Mouse (Mus musculus): ENCODE measurements around the gene Mrpl44.

Mrpl44 gene

DNA sequence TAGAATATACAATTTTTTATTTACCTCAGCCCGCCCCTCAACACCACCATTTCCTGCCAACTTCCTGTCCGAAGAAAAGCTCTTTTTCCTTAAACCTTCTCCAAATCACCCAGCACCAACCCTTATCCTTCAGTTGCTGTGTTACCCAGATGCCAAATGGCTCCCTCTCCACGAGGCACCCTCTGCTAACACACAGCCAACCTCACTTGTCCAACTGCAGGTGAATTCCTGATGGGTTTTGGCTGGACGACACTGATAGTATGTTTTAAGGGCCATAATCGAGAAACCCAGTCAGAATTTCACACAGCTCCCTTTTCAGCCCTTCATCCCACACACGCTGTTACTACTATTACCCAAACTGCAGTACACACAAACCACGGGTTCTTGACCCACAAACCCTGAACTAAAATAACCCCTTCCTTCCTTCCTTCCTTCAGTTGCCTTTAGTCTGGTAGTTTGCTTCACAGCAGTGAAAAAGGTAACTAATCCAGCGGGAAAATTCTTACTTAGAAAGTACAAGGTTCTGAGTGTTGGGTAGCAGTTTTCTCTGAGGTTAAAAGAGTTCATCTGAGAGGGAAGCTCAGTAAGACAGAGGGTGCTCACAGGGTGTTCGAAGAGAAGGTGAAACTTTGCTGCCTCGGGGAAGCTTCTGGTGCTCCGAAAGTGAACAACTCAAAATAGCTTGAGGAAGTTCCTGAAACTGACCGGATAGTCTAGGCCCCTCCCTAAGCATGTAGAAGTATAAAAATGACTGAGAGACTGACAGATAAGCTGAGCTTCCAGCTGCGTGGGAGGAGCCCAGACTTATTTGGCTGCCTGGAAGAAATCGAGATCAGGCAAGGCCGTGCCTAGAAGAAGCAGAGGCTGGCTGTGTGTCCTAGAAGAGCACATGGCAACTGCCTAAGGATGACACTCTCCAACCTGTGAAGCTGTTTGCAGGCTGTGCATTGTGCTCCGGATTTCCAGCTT is 13.3 kb upstream of the Mrpl44 start:
- DNase-seq (ENCODE audit: low spot score) = no peak

DNA sequence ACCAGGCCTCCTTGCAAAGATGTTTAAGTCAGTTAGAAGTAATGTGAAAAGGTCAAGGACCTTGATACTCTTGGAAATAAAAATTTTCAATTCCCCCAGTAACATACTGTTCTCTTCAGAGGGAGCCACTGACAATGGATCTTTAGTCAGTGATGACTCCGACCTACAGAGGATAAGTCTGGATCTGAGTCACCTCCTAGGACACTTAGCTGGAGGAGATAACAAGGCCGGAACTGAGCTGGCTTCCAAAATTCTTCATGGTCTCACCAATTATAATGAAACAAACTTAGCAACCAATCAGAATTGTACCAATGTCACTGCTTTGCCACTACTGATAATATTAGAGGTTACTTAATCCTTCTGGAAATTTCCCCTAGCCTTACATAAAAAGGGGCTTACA is 11.8 kb upstream of the Mrpl44 start:
- no peak for DNase-seq (ENCODE audit: low spot score)

DNA sequence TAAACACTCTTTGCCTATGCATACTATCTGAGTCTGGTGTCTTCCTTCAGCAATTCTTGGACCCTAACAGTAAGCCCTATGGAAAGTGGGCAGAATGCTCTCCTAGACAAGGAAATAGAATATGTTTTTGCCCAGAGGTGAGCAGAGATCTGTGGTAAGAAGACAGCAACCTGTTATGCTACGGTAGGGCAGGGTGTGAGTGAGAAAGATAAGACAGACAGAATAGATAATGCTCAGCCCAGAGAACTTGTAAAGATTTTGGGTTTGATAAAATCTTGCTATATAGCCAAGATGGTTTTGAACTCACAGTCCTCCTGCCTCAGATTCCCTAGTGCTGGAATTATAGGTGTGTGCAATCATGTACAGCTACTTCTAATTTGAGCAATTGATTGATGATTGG is 11.3 kb upstream of the Mrpl44 start:
- no peak for DNase-seq (ENCODE audit: low spot score)

DNA sequence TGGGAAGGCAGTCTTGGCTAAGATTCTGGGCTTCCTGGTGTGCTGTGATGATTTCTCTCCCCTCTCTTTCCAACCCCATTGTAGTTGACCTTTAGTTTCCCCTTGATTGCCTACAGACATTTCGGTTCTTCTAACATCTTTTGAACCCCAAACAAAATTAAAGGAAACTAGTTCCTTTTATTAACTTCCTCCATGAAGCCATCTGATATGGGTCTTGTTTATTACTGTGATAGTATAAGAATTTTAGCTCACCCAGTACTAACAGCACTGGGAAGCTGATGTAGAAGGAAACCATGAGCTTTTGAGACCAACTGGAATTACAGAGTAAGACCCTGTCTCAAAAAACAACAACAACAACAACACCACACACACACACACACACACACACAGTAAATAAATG is 7.6 kb upstream of the Mrpl44 start:
- no peak for DNase-seq (ENCODE audit: low spot score)

DNA sequence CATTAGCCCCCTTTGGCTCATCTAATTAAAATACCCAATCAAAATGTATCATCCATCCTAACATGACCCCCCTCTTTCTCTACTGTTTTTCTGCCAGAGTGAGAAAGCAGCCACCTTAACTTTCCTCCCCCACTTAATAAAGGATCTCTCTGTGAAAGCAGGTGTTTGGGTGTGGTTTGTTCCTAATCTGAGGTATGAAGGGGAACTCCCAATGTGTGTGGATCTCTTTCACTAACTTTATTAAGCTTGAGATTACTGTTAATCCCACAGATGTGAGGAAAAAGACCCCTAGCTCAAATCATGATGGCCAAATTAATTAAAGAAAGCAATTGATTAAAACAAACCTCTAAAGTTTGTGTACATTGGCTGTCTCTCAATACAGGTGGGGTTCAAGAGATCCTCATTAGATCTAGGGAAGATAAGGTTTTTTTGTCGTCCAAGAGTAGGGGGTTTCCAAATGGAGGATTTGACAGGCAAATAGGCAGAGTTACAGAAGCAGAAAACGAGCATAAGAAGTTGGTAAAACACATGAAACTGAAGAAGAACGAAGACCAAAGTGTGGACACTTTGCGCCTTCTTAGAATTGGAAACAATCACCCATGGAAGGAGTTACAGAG is 1.5 kb upstream of the Mrpl44 start:
- no peak for DNase-seq (ENCODE audit: low spot score)

DNA sequence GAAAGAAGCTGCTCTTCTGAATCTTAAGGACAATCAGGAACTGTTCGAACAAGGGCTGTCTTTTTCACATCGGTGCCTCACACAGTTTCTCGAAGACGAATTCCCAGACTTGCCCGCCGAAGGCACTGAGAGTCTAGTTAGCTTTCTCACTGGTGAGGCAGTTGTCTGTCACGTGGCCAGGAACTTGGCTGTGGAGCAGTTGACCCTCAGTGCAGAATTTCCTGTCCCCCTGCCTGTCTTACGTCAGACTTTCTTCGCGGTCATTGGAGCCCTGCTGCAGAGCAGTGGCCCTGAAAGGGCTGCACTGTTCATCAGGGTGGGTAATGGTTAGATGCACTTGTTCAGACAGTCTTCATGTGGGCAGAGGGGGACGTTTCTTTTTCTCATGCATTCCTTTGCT is 2.2 kb downstream of the Mrpl44 start:
- no peak for DNase-seq (ENCODE audit: low spot score)

DNA sequence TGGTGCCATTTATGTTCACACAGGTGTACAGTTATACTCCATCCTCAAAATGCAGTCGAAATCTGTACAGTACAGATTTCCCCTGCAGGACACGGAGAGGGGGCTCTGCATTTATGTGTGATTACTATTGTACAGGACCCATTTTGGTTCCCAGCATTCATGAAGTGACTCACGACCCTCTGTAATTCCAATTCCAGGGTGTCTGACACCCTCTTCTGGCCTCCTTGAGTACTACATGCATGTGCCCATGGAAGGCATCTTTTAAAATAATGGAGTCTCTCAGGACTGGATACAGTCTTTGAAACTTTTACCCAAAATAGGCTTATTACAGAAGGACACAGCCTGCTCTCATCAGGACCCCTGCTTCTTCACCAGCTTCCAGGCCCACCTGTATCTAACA is 6.6 kb downstream of the Mrpl44 start:
- no peak for DNase-seq (ENCODE audit: low spot score)

DNA sequence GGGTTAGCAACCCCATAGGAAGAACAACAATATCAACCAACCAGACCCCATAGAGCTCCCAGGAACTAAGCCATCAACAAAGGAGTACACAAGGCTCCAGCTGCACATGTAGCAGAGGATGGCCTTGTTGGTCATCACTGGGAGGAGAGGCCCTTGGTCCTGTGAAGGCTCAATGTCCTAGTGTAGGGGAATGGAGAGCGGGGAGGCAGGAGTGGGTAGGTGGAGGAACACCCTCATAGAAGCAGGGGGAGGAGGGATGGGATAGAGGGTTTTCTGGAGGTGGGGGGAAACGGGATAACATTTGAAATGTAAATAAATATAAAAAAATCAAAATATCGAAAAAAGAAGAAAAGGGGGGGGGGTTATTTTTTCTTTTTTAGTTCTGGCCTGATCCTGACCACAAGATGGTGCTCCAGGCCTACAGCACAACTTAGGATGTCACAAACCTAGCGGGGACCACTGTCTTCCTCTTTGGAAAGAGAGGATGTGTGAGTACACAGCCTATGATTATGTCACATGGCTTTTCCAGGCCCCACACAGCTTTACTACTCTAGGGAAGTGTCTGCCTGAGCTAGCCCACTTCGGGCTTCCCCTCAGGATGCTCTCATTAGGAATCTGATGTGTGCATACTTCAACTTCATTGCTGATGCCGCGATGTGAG is 10.6 kb downstream of the Mrpl44 start:
- DNase-seq (ENCODE audit: low spot score) = no peak

DNA sequence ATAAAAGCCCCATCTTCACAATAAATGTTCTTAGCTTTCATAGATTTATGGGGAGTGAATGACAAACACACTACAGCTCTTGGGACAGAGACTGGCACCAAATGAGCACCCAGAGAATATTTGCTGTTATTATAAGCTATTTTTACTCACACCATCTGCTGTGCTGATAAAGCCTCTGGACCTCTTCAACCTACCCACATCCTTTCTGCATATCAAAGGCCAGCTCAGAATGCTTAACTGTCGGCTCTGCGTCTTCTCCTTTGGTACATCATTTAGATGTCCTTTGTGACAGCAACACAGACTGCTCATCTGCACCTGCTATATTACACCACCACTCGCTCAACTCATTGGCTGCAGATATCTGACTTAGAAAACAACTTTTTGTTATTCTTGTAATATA is 21.3 kb downstream of the Mrpl44 start:
- DNase-seq (ENCODE audit: low spot score) = no peak

DNA sequence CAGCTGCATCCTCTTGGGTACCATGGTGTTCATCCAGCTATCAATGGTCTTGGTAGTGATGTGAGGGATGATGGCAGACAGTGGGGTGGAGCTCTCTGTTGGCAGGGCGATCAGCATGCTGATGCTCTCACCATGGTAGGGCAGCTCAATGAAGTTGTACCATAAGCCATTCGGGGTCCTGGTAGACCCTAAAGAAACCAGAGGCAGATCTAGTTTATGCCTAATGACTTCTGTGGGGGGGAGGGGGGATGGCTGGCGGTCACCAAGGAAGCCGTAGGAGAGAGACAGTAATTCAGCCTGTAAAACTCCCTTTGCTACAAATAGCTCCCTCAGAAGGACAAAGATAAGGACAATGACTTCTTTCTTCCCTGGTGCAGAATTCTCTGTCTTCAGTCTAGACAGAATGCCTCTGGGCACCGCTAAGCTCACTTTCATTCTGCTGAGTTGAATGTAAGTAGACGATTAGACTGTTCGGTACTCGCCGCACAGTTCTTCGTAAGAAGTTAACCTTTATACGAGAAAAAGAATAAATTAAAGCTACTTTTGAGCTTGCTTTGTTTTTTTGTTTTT is 27.1 kb downstream of the Mrpl44 start:
- DNase-seq (ENCODE audit: low spot score) = no peak

DNA sequence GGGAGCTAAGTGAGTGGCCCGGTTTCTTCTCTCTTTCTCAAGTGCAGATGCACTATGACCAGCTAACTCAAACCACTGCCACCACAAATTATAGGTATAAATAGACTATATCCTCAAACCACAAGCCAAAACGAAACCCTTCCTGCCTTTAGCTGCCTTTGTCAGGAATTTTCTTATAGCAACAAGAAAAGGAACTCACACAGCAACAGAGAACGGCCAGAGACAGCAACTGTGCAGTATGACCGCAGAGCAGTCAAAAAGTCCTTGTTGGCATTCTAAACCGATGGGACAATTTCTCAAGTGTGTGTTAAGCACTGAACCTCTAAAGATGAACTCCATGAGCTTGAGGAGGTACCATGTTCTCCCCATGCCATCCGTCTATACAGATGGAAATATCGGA is 27.8 kb downstream of the Mrpl44 start:
- no peak for DNase-seq (ENCODE audit: low spot score)

DNA sequence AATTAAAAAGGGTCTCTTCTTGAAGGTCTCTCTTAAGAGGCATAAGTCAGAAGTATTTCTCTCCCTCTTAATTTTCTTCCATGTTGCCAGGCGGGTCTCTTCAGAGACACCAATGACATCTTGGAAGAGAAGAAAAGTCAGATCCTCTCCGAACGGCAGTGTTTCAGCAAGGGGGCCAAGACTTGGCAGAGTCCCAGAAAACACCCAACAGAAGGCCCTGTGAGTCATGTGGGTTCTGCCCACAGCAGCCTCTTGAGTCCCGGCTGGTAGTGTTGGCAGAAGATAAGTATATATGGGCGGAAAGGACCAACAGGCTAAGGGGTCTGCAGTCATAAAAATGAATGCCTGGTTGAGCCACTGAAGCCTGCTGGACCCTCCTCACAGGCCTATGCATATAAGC is 31.0 kb downstream of the Mrpl44 start:
- DNase-seq (ENCODE audit: low spot score) = no peak

DNA sequence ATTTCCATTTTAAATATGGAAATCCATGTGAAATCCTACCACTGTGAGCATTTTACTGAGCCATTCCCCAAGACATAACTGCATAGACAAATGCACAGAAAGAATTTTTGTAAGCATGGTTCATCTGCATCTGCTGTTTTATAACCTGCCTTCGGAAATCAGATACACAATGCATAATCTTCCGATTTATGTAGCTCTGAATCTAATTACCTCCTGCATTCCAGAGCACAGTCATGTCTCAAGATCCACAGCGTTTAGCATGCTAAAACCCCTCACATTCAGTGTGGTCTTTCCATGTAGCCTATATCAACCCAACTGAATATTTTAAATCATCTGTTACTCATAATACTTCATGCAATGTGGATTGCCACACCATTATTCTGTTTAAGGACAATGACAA is 33.6 kb downstream of the Mrpl44 start:
- no peak for DNase-seq (ENCODE audit: low spot score)

DNA sequence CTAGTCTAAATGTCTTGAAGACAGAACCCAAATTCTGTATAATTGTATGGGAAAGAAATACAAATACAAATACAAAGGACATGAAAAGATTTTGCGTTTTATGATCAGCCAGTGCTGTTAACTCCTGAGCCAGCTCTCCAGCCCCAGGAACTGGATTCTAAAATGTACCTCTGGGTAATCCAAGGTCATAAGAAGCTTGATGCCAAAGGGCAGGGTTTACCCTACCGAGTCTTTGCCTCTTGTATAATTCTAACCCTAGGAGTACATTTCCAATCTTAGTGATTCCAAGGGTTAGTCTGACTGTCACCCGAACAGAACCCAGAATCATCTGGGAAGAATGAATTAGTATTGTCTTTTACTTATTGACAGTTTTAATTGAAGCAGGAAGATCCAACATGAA is 39.6 kb downstream of the Mrpl44 start:
- DNase-seq (ENCODE audit: low spot score) = no peak

DNA sequence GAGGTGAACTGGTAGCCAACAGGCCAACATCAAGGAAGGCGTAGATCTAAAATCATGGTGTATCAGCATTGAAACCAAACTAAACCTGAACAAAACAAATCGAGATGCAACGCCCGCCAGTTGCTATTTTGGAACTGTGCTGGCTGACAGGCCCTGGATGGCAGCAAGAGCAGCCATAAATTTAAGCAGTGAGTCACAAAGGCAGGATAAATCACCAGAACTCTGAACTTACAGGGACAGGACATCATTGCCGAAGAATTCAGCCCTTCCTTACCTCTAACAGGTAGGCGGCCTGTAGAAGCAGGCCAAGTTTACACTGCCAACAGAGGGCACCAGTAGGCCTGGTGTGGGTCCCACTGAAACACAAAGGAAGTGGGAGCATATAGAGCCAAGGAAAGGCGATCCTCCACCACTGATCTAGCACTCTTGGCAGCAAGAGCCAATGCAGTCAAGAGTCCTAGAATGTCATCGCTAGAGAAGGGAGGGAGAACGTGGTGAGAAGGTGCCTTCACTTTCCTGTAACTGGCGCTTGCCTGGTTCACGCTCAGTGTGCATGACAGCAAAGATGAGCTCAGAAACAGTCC is 43.6 kb downstream of the Mrpl44 start:
- DNase-seq (ENCODE audit: low spot score) = no peak

DNA sequence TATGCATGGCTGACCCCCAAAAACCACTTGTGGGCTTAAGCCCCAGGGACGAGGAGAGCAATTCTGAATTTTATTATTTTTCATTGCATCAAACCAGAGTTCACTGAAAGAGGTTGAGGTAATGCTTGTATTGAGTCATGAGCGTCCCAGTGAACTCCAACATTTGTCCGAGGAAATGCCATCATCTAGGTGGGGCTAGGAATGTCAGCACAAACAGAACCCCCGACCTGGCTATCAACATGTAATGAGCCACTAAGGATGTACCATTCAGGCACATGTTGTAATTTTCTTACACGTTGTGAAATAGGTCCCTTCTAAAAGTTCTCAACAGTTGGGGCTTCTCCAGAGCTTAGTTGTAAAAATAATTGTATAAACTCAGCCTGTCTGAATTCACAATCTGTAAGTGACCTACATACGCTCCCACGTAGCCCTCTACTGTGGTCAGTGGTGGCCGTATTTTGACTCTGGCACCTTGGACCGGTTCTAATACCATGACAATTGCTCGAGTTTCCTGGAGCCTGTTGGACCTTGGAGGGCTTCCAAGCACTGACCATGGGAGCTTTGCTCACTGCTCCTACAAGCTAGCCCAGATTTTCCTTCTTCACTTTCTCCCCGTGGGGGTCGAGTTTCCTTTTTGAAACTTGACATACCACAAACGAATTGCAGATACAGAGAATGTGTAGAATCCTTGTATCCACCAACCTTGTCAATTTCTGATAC is 47.1 kb downstream of the Mrpl44 start:
- no peak for DNase-seq (ENCODE audit: low spot score)

DNA sequence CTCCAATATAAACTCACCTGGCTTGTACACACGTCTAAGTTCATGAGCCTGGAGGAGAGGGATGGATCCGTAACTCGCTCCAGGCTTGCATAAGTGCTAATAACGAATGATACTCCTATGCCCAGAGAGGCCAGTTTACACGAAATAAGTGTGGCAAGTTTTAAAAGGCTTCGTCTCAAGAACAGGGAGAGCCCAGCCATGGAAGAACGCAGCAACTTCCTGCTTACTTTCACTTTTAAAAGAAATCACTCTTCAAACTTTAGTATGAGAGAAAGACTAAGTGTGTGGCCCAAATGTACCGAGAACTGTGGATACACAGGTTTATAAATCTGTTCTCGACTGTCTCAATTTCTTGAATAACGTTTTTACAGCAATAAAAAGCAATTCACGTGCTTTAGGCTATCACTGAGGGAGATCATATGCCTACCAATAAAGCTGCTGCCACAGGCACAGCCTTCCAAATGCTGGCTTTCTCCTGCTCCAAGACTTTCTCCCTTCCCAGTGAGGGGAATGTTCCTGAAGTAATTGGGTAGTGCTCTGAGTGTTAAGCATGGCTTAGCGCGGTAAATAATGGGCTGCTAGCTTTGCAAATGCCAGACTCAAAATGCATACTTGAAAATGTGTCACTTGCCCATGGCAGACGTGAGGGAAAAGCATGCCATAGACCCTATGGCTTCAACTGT is 48.3 kb downstream of the Mrpl44 start:
- DNase-seq (ENCODE audit: low spot score) = no peak
